Mouse (Mus musculus): ENCODE data around the gene Spdef.

Spdef gene

DNA sequence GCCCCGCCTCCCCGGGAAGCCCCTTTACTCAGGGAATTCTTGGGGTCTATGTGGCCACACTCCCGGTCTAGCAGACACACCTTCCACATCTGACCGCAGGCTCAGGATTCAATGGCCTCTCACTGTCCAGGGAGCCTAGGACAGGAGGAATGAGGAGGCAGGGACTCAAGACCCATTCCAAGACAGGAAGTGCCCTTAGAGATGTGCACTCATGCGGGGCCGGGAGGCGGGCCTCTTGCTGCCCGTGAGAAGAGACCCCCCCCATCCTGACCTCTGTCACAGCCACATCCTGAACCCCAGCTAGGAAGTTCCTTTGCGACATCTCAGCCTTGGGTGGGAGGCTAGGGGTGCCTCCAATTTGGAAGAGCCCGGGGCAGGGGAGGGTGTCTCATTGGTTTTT, 3.7 kb downstream of the Spdef start:
- no peak for DNase-seq (ENCODE audit: low read depth, low spot score)

DNA sequence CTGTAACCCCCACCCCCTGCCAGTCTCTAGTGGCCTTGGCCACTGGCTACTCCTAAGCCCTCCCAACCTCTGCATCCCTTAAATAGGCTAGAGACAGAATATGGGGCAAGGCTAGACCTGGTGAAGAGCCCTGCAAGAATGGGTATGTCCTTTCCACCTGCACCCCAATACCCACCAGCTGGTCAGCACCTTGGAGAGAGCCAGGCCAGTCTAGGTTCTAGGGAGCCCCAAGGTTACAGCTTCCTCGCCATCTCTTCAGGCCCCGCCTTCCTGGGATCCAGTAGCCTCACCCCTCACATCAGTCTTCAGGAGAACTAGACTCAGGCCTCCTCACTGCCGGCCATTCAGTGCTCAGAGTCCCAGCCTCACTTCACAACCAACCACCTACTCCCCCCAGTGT, 4.4 kb downstream of the Spdef start:
- no peak for DNase-seq (ENCODE audit: low read depth, low spot score)

- no peak for DNase-seq (ENCODE audit: low read depth, low spot score)
These were observed 7.6 kb downstream of the Spdef start for GRCm38 (mm10) chr17:27721125-27721664.

- DNase-seq (ENCODE audit: low read depth, low spot score): no peak
These were observed 8.4 kb downstream of the Spdef start for GRCm38 (mm10) chr17:27720326-27720725.

GRCm38 (mm10) chr17:27719663-27720062, 9.1 kb downstream of the Spdef start:
- DNase-seq (ENCODE audit: low read depth, low spot score): no peak

- DNase-seq (ENCODE audit: low read depth, low spot score): no peak
These were observed 10.5 kb downstream of the Spdef start for GRCm38 (mm10) chr17:27718250-27718649.

DNA sequence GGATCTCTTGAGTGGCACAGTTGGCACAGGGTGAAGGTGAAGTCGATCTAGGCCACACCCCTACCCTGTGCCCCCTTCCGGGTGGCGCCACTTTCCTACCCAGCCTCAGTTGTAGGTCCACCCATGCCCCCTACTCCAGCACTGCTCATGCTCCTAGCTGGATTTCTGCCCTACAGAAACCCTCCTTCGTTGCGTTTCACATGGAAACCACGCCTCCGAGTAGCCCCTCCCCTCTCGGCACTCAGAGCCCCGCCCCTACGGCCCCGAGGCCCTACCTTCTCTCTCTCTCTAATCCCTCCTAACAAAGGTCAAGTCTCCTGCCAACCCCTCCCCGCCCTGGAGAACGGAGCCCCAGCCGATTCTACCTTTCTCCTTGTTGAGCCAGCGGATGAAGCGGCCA, 12.0 kb downstream of the Spdef start:
- DNase-seq (ENCODE audit: low read depth, low spot score): no peak

DNA sequence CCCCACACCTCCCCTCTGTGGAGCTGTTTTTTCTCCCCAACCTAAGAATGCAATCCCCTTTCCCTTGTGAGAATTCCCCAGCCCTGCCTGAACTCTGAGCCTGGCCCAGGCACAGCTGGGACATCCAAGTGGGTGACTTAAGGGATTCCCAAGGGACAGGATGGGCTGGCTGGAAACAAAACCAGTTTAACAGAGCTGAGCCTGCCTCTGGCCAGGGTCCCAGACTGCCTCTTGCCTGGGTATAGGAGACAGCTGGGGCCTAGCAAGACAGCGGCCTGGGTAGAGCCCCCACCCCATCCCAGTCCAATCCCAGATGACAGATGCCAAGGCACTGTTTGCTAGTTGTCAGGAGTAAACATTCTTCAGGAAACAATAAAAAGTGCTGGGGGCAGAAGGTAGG, 15.9 kb downstream of the Spdef start:
- no peak for DNase-seq (ENCODE audit: low read depth, low spot score)

DNA sequence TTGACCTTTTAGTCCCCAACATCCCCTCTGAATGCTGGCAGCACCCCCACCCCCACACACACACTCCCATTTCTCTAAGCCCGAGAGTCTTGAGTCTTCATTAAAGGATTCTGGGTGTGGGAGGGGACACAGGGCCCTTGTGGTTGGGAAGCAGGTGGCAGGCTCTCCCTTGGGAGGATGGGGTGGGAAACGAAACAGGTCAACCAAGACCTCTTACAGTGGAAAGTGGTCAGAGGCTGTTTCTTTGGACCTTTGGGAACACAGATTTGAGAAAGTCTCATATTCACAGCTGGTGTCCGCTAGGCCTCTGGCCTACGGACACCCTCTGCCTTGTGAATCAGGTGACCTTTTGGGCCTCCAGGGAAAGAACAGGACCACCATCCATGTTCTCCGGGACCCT, 19.1 kb downstream of the Spdef start:
- no peak for DNase-seq (ENCODE audit: low read depth, low spot score)

DNA sequence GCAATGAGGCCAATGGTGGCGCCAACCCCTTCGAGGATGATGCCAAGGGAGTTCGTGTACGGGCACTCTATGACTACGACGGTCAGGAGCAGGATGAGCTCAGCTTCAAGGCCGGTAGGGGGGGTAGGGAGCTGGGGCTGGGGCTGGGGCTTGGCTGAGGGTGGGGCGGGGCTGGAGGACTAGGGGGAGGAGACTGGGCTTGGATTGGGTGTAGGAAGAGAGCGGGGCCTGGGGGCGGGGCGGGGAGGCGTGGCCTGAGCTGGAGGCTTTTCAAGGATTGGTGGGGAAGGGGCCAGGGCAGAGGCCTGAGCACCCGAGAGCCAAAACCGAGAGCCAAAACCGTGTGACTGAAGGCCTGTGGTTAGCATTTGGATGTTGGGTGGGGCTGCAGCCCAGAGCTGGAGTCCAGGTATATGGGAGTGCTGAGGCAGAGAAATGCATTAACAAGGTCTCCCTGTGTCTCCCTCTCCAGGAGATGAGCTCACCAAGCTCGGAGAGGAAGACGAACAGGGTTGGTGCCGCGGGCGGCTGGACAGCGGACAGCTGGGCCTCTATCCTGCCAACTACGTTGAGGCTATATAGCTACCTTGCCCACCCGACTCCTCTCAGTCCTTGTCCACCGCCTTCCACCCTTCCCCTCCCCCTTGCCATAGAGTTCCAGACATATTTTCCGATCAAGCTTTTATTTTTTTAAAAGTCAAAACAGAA, 20.6 kb downstream of the Spdef start:
- peak; percentile 86 for DNase-seq (ENCODE audit: low read depth, low spot score)

DNA sequence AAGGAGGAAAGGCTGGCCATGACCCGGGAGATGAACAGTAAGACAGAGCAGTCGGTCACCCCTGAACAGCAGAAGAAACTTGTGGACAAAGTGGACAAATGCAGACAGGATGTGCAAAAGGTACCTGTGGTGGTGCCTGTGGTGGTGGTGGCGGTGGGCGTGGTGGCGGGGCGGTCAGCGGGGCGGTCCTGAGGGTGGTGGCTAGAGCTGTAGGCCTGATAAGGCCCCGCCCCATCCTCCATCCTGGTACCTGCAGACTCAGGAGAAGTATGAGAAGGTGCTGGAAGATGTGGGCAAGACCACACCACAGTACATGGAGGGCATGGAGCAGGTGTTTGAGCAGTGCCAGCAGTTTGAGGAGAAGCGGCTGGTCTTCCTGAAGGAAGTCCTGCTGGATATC, 23.1 kb downstream of the Spdef start:
- no peak for DNase-seq (ENCODE audit: low read depth, low spot score)

- DNase-seq (ENCODE audit: low read depth, low spot score): no peak
These were observed 24.7 kb downstream of the Spdef start for GRCm38 (mm10) chr17:27703961-27704621.

DNA sequence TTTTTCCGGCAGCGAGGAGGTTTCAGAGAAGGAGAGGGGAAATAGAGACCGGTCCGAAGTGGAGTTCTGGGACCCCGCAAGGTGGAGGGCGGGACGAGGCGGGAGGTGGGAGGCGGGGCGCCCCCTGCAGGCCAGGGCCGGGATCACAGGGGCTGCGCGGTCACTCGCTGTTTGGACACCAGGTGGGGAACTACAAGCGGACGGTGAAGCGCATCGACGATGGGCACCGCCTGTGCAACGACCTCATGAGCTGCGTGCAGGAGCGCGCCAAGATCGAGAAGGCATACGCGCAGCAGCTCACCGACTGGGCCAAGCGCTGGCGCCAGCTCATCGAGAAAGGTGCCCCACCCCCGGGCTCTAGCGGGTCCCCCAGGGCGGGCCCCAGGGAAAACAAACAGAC, 26.2 kb downstream of the Spdef start:
- peak; percentile 45 for DNase-seq (ENCODE audit: low read depth, low spot score)

- DNase-seq (ENCODE audit: low read depth, low spot score): no peak
These were observed 26.9 kb downstream of the Spdef start for GRCm38 (mm10) chr17:27701856-27702255.

DNA sequence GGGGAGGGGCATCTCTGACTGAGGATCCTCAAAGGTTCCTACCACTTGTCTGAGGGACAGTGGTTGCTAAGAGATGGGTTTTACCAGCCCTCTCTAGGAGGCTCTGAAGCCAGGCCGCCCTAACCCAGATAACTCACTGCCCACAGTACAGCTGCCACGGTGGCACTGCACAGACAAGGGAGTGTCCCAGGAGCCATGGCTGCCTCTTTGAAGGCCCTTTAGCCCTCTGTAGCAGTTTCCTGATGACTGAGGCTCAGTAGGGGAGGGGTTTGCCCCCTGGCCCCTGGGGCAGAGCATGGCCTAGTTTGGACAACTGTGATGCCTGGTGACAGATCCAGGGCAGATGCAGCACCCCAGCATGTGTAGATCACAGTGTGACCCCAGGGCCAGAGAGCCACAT, 27.9 kb downstream of the Spdef start:
- DNase-seq (ENCODE audit: low read depth, low spot score): no peak

- no peak for DNase-seq (ENCODE audit: low read depth, low spot score)
These were observed 29.0 kb downstream of the Spdef start for GRCm38 (mm10) chr17:27699641-27700244.

DNA sequence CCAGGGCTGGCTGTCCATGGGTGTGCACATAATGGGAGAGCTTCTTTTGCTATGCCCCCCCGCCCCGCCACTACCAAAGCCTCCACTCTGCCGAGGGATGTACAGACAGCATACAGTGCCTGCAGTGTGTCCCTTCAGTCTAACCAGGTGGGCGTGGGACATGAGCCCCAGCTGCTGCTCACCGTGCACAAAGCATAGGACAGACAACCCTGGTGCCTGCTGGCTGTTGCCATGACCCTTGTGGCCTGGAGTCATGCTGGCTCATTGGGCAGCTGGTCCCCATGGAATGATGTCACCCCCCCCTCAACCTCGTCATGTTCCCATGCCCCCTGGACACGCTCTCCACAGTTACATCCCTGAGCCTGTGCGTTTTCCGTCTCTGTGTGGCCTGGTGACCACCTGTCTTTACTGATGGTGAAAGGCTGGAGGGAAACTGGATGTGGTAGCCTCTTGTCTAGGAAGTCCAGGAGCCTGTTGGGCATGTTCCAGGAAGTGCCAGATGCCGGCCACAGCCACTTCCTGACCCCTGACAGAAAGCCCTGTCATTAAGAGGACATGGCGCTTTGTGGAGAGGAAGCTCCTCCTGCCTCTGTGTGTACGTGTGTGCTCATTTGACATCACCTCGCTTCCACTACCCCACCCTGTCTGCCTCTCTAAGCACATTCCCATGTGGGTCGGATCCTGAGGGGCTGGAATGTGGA, 37.6 kb downstream of the Spdef start:
- DNase-seq (ENCODE audit: low read depth, low spot score): no peak

GRCm38 (mm10) chr17:27686395-27686794, 42.4 kb downstream of the Spdef start:
- no peak for DNase-seq (ENCODE audit: low read depth, low spot score)

- DNase-seq (ENCODE audit: low read depth, low spot score): no peak
These were observed 43.2 kb downstream of the Spdef start for GRCm38 (mm10) chr17:27685550-27685913.

GRCm38 (mm10) chr17:27684886-27685549, 43.7 kb downstream of the Spdef start:
- peak; percentile 66 for DNase-seq (ENCODE audit: low read depth, low spot score)

DNA sequence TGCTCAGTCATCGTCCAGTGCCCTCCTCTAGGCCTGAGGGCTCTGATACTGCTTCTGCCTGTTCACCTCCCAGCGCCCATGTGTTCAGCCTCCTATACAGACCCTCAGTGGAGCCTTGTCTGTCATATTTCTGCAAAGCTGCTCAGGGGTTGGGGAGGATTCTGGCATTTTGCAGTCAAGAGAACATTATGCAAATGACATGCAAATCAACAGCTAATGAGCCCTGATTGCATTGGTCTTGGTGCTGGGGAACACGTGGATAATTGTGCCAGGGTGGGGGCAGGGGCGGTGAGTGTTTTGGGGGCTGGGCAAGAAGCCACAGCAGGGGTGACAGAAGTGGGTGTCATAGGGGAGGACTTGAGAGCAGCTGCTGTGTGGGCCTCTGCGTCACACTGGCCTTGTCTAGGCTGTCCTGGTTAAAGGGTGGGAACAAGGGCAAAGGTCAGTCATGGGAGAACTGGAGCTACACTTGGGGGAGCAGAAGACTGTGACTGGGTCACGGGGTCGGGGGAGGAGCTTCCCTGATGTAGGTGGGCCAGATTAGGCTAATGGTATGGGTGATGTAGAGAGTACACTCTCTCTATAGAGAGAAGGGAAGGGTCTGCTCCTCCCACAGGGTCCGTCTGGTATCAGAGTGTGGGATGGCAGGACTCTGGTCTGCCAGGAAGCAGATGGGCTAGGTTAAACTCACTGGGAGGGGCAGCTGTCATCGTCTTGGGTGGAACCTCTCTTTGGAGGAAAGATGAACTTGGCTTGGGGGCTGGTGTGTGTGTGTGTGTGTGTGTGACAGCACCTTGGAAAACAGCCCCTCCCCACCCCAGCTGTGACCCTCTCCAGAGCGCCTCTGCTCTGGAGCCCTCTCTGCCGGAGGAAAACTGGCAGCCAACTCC, 49.6 kb downstream of the Spdef start:
- DNase-seq (ENCODE audit: low read depth, low spot score): no peak

Measured in embryo, embryonic 11.5 days (tissue).